Mouse (Mus musculus): ENCODE data around the gene Pde4c.
A peak's percentile ranks its signal among the peaks of the same experiment; 100 is the strongest.

Pde4c gene

DNA sequence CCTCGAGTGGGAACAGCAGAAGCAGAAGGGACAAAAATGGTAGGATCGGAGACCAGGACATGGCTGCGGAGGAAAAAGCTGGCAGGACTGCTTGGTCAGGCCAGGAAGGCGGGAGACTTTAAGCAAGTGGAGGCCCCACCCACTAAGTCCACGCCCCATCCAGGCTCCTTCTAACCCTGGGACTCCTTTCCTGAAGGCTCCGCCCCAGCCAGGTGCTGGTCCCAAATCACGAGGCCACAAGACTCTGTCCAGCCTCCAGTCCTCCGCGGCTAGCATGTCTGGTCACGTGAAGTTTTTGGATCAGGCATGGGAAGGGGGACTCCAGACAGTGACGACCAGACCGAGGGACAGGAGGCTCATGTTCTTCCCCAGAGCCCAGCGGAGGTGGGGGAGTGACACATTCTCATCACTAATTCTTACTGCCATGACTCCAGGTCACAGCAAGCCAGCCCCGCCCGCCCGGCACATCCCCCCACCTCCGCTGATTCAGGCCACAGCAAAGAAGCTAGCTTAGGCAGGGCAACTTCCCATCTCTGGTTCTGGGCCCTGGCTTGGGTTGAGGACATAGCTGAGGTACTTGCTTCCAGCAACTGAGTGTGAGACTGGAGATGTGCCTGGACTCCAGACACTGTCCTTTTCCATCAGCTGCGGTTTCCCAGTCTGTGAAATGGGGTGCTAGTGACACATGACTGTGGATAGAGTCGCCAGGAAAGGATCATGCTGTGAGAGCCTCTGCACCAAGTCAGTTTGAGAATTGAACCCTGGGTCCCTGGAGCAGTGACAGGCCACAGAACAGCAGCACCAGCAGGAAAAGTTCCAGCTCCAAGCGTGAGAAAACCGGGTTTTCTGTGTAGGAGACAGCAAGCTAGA, 43.3 kb downstream of the Pde4c start:
- DNase-seq (ENCODE audit: low spot score) = no peak

DNA sequence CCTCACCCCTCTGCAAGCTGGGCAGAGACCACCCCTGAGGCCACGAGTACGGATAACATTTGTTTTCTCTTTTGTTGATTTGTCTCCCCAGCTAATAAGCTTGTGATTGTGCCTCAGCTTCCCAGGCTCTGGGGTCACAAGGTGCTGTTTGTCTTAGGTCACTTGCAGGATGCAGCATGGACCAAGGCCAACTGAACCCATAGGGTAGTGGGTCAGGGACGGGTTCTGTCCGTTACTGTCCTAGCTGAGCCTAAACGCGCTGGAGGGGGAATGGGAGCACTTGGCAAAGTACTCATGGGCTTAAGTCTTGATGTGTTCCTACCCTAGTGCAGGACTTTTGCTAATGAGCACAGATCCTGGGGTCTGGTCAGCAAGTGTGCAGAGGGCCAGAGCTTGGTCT, 44.0 kb downstream of the Pde4c start:
- no peak for DNase-seq (ENCODE audit: low spot score)

DNA sequence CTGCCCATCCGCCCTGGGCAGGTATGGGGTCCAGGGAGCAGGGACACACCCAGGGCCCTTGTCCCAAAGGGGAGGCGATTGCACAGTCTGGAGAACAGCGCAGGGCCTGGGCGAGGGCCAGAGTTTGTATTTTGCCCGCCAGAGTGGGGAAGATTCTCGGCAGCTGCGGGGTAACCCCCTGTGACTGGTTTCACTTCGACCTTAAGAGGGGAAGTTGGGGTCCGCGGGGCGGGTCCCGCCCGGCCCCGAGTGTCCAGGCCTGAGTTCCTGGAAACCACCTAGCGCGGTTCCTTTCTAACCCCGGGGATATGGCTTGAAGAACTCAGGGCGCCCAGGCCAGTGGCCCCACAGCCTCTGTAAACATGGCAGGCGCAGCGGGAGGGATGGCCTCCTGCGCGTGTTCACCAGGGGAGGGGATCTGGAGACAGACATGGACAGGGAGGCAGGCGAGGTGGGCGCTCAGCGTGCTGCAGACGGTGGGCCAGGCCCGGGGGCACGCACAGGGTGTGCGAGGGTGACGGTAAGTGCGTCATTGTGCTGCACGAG, 44.8 kb downstream of the Pde4c start:
- no peak for DNase-seq (ENCODE audit: low spot score)

DNA sequence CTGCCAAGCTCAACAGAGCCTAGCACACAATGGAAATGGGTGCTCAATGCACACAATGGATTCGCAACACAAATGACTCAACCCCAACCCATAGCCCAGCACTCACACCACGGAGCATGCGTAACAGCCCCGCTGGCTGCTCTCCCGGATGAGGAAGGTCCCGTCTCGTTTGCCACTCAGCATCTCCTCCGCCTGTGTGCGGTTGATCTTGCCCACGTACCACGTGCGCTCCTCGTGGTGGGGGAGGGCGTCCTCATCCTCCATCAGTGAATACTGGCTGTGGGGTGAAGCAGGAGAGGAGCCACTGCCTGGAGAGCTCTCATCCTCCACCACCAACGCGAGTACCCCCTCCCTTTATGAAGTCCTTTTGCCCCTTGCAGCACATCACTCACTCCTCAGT, 45.4 kb downstream of the Pde4c start:
- DNase-seq (ENCODE audit: low spot score) = no peak

DNA sequence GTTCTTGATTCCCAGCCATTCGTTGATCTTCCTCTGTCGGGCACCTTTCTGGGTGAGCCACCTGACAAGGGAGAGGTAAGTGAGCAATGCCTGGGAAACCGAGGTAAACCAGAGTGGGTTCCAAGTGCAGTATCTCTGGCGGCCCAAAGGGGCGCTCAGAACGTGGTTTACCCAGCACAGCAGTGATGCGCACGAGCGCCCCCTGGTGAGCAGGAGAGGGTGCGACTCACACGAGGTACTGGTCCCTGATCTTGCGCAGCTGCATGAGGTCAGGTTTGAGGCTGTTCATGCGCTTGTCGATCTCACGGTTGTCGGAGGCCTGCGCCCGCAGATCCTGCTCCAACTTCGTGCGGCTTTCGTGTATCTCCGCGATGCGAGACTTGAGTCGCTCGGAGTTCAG, 45.8 kb downstream of the Pde4c start:
- peak; percentile 93 for DNase-seq (ENCODE audit: low spot score)

DNA sequence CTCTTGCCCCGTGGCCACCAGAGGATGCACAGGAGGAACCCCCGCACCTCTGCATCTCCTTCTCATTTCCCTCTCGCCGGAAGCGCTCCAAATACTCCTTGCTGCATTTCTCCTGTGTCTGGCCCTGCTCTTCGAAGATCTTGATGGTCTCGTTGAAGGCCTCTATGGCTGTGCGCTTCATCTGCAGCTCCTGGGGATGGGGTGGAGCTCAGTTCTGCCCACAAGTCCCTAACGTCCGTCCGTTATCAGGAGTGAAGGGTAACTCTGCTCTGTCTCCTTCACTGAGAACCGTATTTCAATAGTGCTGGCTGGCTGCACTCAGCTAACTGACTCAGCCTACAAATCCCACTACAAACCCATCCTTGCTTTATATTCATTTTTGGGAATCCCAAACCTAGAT, 46.3 kb downstream of the Pde4c start:
- DNase-seq (ENCODE audit: low spot score) = no peak

DNA sequence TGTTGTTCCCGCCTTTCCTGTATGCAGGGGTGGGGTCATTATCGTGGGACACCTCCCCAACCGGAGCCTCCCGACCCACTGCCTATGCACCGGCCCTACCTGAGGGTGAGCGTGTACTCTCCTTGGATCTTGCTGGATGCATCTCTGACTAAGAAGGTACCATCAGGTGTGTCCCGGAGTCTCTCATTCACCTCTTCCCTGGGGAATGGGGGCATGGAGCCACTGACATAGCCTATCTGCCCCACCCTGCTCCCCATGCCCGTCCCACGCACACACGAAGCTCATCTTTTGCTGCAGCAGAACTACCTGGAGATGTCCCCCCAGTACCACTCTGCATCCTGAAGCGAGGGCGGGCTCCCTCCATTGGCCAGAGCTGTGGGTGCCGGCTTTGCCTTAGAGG, 47.2 kb downstream of the Pde4c start:
- DNase-seq (ENCODE audit: low spot score) = no peak

DNA sequence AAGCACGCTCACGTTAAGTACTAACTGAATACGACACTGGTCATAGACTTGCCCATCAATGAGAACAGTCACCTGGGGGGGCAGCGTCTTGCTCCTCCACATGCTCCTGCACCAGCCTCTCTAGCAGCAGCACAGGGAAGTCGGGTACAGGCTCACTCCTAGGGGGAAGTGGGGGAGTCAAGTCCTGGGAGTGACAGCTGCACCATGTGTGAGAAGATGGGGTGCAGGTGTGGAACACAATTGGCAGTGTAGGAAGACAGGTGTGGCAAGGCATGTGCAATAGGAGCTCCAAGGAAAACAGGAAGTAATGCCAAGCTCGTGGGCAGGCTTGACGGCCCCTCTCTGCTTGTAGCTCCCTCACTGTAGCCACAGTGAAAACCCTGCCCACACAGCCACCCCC, 47.7 kb downstream of the Pde4c start:
- DNase-seq (ENCODE audit: low spot score) = no peak

DNA sequence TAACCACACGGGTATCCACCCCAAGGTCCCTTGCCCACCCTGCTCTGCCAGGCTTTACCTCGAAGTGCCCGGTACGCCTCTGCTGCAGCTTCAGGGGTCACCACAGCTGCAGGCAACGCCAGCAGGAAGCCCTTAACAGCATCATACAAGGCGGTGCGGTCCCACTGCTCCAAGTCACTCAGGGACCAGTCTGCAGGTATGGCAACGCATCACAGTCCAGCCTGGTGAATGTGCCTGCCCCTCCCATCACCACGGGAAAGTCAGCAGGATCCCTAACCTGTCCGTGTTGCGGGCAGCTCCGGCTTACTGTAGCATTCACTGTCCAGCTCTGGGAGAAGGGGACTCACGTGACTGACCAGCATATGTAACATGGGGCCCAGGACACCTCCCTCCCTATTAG, 48.6 kb downstream of the Pde4c start:
- no peak for DNase-seq (ENCODE audit: low spot score)

DNA sequence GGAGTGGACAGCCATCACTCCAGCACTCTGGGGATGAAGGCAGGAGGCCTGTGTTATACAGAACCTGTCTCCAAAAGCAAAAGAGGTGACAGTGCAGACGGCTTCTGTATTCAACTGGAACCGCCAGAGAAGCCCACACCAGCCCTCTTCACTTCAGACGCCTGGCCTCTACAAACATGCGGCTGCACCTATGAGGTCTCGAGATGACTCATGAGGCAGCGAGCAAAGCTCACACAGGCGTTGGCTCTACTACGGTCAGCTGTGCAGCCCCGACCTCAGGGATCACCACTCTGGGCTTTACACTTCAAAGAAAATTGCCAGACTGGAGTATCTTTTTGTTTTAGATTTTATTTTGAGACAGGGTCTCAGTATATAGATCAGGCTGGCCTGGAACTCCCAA, 49.4 kb downstream of the Pde4c start:
- DNase-seq (ENCODE audit: low spot score) = no peak

DNA sequence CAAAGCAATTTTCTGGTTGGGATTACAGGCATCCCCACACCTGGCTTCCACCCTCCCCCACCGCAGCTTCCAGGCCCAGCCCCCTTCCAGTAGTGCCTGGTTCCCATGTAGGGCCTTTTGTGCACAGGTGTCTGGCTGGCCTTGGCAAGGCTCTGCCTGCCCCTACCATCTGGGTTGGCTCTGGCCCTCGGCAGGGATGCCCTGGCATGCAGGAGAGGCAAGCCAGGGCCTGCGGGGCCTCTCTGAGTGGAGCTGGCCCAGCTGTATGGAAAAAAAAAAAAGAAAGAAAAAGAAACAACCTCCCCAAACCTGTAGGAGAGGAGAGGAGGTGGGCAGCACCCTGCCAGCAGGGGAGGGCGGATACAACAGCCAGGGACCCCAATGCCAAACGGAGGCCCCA, 49.9 kb downstream of the Pde4c start:
- DNase-seq (ENCODE audit: low spot score) = no peak

DNA sequence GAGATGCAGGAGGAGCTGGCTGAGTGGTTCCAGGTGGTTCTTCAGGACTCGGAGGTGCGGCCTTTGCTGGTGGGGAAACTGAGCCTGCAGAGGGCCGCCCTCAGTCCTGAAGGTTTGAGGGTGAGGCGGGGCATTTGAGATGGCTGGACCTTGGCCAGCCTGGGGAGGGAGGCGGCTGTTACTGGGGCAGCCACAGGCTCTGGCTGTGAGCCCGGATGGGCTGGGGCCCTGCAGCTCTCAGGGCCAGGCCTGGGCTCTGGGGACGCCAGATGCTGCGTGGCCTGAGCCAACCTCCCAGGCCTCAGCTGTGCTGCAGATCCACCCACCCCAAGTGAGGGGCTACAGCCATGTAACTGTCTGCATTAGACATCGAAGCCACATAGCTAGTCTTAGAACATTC, 50.3 kb downstream of the Pde4c start:
- no peak for DNase-seq (ENCODE audit: low spot score)

DNA sequence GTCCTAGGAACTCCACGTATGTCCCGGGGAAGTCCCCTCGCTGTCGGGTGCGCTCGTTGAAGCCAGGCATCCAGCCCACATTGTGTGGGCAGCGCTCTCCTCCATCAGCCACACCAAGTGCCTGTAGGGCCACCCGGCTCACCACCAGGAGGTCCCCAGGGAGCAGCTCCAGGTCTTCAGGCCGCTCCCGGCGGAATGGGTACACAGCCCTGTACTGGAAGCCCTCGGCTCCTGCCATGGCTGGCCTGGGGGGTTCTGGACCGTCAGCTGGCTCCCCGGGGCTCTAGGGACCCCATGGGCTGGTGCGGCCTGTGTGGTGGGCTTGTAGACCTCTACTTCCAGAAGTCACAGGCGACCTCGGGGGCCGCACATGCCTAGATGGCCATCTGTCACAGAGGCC, 51.2 kb downstream of the Pde4c start:
- DNase-seq (ENCODE audit: low spot score) = no peak

DNA sequence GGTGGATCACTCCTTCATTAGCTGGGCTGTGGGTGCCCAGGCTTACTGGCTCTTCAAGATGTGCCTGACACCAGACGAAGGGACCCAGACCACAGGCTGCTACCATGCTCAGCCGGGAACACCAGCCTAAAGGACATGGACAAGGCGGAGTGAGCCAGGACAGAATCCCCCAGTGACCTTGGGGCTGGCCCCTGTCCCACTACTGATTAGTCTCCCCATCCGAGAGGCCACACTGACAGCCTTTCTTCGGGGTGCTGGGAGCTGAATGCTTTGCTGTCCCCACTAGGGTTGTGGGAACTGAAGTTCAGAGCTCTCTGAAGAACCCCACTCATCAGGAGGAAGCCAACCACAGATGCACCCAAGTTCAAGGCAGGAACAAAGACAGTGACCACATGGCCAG, 51.7 kb downstream of the Pde4c start:
- DNase-seq (ENCODE audit: low spot score) = no peak

DNA sequence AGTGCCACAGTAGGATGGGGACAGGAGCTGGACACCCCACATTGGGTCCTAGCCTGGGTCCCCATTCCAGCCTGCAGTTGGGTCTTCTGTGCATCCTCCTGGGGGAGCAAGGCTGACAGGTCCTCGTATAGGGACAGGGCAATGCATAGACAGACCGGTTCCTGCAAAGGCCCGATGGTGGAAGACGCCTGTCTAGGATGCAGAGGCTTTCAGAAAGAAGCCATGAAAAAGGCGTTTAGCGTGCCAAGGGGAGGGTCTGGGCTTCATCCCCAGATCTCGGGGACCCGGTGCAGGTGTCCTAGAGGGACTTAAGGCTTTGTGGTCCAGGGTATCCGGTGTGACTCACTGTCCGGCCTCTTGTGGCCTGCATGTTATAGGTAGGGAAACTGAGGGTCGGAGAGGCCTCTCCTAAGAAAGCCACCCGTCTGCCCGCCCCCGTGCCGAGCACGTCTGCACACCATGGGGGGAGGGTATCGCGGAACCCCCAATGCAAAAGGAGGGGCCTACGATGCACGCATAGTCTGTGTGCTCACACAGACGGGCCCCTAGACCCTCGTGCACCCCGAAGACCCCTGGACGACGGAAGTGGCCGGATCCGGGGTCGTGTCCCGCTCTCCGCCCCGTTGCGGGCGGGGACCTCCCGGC, 52.5 kb downstream of the Pde4c start:
- no peak for DNase-seq (ENCODE audit: low spot score)

DNA sequence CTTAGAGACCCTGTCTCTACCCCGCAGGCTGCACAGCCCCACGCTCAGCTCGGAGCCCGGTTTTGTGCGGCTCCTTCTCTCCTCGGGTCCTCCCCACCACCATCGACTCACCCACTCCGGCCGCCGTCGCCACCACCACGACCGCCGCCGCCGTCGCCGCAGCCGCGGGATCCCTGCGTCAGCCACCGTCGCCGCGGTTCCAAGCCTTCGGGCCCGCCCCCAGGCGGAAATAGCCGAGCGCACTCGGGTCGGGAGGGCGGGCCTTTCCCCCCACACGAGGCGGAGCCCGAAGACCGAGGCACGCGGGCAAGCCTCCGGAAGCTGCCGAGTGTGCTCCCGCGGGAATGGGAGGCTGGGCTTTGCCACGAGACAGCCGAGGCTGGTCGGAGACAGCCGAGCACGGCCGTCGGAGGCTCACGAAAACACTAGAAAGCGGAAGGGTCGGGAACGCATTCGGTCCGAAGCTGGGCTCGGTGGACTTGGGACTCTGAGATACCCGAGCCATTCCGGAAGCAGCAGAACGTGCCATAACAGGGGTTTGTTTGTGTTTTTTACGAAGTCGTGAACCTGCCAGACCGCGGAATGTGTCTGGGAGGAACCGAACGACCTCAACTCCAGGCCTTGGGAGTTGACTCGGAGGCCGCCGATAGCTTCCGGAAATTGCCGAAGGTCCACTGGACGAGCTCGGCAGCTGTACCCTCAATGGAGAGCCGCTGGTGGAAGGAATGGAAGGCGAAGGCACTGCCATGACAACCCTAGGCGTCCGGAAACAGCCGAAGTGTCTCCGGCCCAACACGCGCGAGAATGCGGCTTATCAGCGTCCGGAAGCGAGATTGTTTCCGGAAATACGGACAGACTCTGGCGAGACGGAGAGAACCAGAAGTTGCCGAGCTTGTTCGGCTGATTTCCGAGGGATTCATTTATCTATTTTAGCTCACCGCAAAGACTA, 53.2 kb downstream of the Pde4c start, which contains the start of gene Pik3r2:
Gene Pik3r2 (minus strand): TSS at position 218 of the 949 bp plus-strand sequence.
- DNase-seq (ENCODE audit: low spot score) = peak; percentile 96

DNA sequence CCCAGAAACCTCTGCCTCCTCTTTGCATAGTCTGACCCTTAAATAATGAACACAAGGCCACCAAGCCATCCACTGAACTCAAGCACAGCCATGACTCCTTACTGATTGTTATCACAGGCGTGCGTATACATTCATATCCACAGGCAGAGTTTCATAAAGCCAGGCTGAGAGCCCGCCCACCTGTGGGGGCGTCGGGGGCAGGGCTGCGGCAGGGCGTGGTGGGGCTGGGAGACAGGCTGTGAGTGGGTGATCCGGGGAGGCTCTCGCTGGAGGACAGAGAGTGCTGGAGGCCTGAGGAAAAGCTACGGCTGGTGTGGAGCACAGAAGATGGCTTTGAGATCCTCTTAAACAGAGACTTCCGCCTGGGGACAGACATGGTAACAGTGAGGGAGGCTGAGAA, 56.6 kb downstream of the Pde4c start:
- no peak for DNase-seq (ENCODE audit: low spot score)

DNA sequence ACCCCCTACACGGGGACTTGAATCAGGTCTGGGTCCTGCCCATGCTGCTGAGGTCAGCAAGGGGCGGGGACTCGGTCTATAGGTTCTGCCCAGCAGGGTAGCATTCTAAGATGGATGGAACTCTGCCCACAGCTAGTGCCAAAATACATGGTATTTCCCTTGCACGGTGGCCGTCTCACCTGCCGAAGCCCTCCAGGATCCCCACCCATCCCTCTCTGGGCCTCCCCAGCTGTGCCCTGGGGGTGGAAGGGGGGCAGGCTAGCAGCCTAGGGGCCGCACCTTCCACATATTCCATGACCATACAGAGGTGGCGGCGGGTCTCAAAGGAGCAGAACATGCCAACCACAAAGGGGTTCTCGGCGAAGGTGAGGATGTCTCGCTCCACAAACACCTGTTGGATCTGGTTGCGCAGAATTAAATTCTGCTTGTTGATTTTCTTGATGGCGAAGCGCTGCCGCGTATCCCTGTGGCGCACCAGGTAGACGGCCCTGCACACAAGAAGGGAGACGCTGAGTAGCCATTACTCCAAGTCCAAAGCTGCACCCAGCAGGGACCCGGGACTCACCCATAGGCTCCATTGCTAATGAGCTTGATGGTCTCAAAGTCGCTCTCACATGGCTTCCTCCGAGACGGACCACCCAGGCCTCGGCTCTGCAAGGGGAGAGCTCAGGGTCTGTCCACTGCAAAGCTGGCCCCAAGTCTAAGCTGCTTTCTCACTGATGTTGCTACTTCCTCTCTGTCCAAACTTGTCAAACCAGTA, 63.0 kb downstream of the Pde4c start:
- no peak for DNase-seq (ENCODE audit: low spot score)

DNA sequence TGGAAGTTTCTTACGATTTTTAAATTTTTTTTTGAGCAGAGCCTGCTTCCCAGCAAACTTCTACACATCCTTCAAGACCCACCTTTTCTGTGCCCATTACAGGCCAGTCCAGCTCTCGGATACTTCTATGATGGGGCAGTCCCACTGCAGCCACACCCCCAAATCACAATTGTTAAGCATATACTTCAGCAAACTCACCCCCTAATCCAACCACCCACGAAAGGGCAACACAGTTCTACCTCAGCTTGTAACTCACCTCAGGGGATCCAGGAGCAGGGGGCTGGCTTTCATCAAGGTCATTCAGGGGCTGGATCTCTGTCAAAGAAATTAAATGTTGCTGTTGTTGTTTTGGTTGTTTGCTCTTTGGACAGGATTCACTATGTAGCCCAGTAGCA, 63.5 kb downstream of the Pde4c start:
- DNase-seq (ENCODE audit: low spot score) = no peak

DNA sequence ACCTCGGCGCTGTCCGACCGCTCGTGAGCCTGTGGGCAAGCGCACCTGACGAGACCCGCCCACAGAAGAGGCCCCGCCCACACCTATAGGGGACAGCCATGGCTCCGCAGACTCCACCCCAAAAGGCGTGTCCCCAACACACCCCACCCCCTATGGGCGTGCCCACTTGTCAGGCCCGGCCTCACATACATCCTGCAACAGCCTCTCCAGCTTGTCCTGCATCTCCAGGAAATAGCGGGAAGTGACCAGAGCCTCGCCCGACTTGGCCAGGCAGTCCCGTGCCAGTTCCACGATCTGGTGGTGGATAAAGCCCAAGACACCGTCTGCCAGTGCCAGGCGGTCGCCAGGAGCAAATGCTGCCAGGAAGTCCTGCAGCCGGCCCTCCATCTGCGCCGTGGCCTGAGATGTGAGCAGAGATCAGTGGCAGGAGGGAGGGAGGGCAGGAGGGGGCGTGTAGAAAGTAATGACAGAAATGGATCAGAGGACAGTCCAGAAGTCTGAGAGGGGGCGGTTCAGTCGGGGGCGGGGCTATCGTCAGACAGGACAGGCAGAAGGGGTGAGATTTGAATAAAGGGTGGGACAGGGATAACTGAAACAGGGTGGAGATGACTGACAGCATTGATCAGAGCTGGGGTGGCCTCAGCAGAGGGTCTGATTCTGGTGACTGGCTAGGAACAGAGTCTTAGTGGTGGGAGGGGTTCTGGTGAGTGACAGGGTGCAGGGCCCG, 64.6 kb downstream of the Pde4c start:
- DNase-seq (ENCODE audit: low spot score) = no peak

DNA sequence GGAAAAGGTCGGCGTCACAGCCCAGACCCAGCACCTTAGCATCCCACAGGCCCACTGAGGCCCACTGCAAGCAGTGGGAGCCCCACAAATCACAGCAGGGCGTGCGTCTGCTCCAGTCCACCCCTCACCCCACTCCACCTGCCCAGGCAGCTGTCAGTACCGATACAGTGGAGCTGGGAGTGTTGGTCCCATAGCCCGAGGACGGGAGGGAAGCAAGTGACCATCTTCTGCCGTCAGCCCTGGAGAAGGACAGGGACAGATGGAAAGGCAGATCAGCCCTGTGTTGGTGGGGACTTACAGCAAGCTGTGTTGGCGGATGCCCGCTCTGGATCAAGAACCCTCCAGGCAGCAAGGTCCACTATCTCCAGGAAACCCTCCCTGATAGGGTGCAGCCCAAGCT, 65.5 kb downstream of the Pde4c start:
- no peak for DNase-seq (ENCODE audit: low spot score)

Data from layer of hippocampus, adult 9-10 months (tissue).